Mouse (Mus musculus) kidney, adult 10 weeks (tissue): ENCODE results near the gene Olfr862. TPM values are rescaled to one million over a fixed set of nuclear protein-coding genes. Genes with fewer than 3 reads are reported as not detected.

Source experiments
- polyA plus RNA-seq: library from polyadenylated mRNA; stranded (reverse); fragments of 350-450 nt; fragmentation: Illumina TruSeq; extraction: RNeasy Lipid Tissue Mini Kit (QIAGEN cat#74804); gene quantifications from one replicate; pipeline ENCODE4 v1.2.3, GENCODE M21; 2014; ENCODE audit warnings: low read depth, low replicate concordance

The Olfr862 gene
- polyA plus RNA-seq: not detected

DNA sequence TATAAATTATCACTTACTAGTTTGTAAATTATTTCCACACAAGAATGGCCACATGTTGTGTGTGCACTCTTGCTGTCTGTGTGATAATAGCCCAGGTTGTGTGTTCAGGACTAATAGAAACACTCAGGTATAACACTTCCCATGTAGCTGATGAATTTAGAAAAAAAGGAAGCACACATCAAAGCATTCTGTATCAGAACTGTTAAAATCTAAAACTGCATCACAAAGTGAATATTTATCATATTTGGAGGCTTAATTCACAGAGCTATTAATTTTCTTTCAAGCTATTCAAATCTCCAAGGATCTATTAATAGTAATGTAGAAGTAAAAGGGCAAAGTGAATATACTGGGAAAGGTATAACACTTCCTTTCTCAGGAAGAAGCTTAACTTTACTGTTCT is at the start of gene Olfr862:
Gene Olfr862, minus strand, starts transcription at position 101 of the 400 bp plus-strand sequence.

GRCm38 (mm10) chr9:19916565-19916964 is 28.8 kb upstream of the Olfr862 start, which contains the start of gene Olfr77:
Gene Olfr77 (plus strand): TSS chr9:19916865.

GRCm38 (mm10) chr9:19849647-19850046 is 38.2 kb downstream of the Olfr862 start, which contains the start of gene Olfr860:
Gene Olfr860 (minus strand): TSS chr9:19849747.

Other genes starting within 250 kb of the Olfr862 start
- gene Olfr857, start 178.6 kb downstream of the Olfr862 start, polyA plus RNA-seq: not detected
- gene Olfr58, start 107.7 kb downstream of the Olfr862 start, polyA plus RNA-seq: not detected
- not detected for gene Olfr859, start 83.1 kb downstream of the Olfr862 start, polyA plus RNA-seq
- gene Olfr860, start 38.3 kb downstream of the Olfr862 start, polyA plus RNA-seq: not detected
- gene Olfr77, start 28.9 kb upstream of the Olfr862 start, polyA plus RNA-seq: not detected
- not detected for gene Olfr866, start 140.0 kb upstream of the Olfr862 start, polyA plus RNA-seq
- not detected for gene Olfr867, start 169.6 kb upstream of the Olfr862 start, polyA plus RNA-seq
- not detected for gene Olfr868, start 210.6 kb upstream of the Olfr862 start, polyA plus RNA-seq
- not detected for gene Olfr869, start 241.0 kb upstream of the Olfr862 start, polyA plus RNA-seq